Comparison of ENCODE assay signal across 8 mouse cellular contexts in genomic region chr17:31519344-31519945, GRCm38 (mm10). TPM values are rescaled to one million over a fixed set of nuclear protein-coding genes. Genes with fewer than 3 reads are reported as not detected.
DNase-seq lines count a peak whose midpoint lies in the region; ATAC-seq and TF ChIP-seq lines count a peak whose summit lies in the region.

No protein-coding gene starts in this region.

- peaks cover 18% of the 10 kb centered on the region for H3K79me2 ChIP-seq in CH12.LX (replicated peaks; ENCODE audit: control insufficient read depth, extremely low read depth, insufficient read depth, poor library complexity, severe bottlenecking)

- no peak for DNase-seq in frontal cortex, adult 2 months (ENCODE audit: extremely low spot score in 1 of 2, low spot score in 1 of 2)
- DNase-seq in CH12.LX (ENCODE audit: extremely low read depth): no peak
- DNase-seq in forebrain, embryonic 14.5 days (ENCODE audit: low spot score): no peak
- no peak for DNase-seq in liver, postnatal 0 days
- DNase-seq in adrenal gland, postnatal 25 days: no peak
- no peak for DNase-seq in c-Kit-positive CD71-positive TER-119-positive erythroid progenitor cells, embryonic 14.5 days (ENCODE audit: low spot score)
- DNase-seq in cerebellum, postnatal 4 days (ENCODE audit: low spot score in 2 of 2): no peak

- no peak for TF ChIP-seq EP300 in CH12.LX (IDR thresholded peaks at IDR 0.05; ENCODE audit: low read length)
- TF ChIP-seq EP300 in liver, postnatal 0 days (IDR thresholded peaks at IDR 0.05; ENCODE audit: low read depth): no peak

- in situ Hi-C loops in CH12.LX (cut with MboI; ENCODE audit: low pct_ligation_motif_present, low pct_unique_long_range_greater_than_20kb, low sequenced_read_pairs): loop anchor here (10.0 kb wide), 1 partner anchor 145 kb away; no protein-coding TSS in a partner anchor

- peak overlapping the region; percentile 34; the same call in 1 of the 2 replicates for H3K9ac ChIP-seq in CH12.LX (ENCODE audit: insufficient read depth, low read depth)
- H3K9ac ChIP-seq in forebrain, embryonic 14.5 days (ENCODE audit: low read length): no peak overlapping the region; the same call in 1 of the 2 replicates
- 0 out of 2 replicates have a peak overlapping the region, but pooled peaks have one; percentile 5 for H3K9ac ChIP-seq in liver, postnatal 0 days (replicated peaks)

- H3K4me2 ChIP-seq in CH12.LX (ENCODE audit: insufficient read depth, low read depth, poor library complexity, severe bottlenecking): peak overlapping the region; percentile 39; the same call in 1 of the 2 replicates
- peak overlapping the region; percentile 80 for H3K4me2 ChIP-seq in forebrain, embryonic 14.5 days (ENCODE audit: low read length)
- H3K4me2 ChIP-seq in liver, postnatal 0 days (ENCODE audit: low read depth, low read length): peak overlapping the region; percentile 78

- TF ChIP-seq RAD21 in CH12.LX (IDR thresholded peaks at IDR 0.05; ENCODE audit: low read depth, low read length): no peak; the same call in none of the 2 replicates

- peak in 1 of 2 experiments; percentile 35; a peak in 2 of 4 replicates for TF ChIP-seq CTCF in CH12.LX (conservative IDR thresholded peaks at IDR 0.05 in 1 of 2, IDR thresholded peaks at IDR 0.05 in 1 of 2; ENCODE audit: low read depth in 2 of 2, low read length in 2 of 2)
- TF ChIP-seq CTCF in liver, postnatal 0 days (IDR thresholded peaks at IDR 0.05; ENCODE audit: low read depth): 0 out of 2 replicates have a peak, but pooled peaks have one; percentile 4

- no peaks in the 10 kb centered on the region for H3K27me3 ChIP-seq in CH12.LX (replicated peaks)
- H3K27me3 ChIP-seq in forebrain, embryonic 14.5 days (replicated peaks; ENCODE audit: control insufficient read depth, insufficient read depth, low read length): no peaks in the 10 kb centered on the region
- no peaks in the 10 kb centered on the region for H3K27me3 ChIP-seq in liver, postnatal 0 days (ENCODE audit: insufficient read depth, low read length)

- no peak for TF ChIP-seq POLR2A in CH12.LX (IDR thresholded peaks at IDR 0.05; ENCODE audit: low read depth, low read length)

- H3K4me3 ChIP-seq in CH12.LX (replicated peaks in 1 of 3; ENCODE audit: low read depth in 2 of 3, low read length in 2 of 3, poor library complexity in 1 of 3): peak overlapping the region; percentile 56 to 93 (median 73)
- H3K4me3 ChIP-seq in forebrain, embryonic 14.5 days (ENCODE audit: low read depth, low read length): peak overlapping the region; percentile 69
- peak overlapping the region; percentile 67 for H3K4me3 ChIP-seq in liver, postnatal 0 days (ENCODE audit: low read depth, low read length)

- peak; percentile 71 for ATAC-seq in frontal cortex, adult (ENCODE audit: low TSS enrichment)
- ATAC-seq in forebrain, embryonic 14.5 days: peak; percentile 69
- ATAC-seq in liver, postnatal 0 days: peak; percentile 35

- 4% methylated on average over 7 of the region's 7 CpGs for WGBS in forebrain, embryonic 14.5 days
- 4% methylated on average over 7 of the region's 7 CpGs for WGBS in liver, postnatal 0 days (ENCODE audit: insufficient replicate concordance)

- H3K27ac ChIP-seq in CH12.LX (ENCODE audit: insufficient read depth, low read depth): no peak overlapping the region
- H3K27ac ChIP-seq in forebrain, embryonic 14.5 days (ENCODE audit: low read depth, low read length): no peak overlapping the region
- peak overlapping the region; percentile 55; the same call in 1 of the 2 replicates for H3K27ac ChIP-seq in liver, postnatal 0 days (ENCODE audit: low read depth)

- dilution Hi-C loops in CH12.LX (cut with MboI; ENCODE audit: extremely low pct_ligation_motif_present, extremely low pct_unique_long_range_greater_than_20kb, low sequenced_read_pairs): no loop called here

- peaks cover 13 to 22% of the 10 kb centered on the region in 2 experiments for H3K36me3 ChIP-seq in CH12.LX (replicated peaks in 1 of 2; ENCODE audit: control insufficient read depth in 1 of 2, insufficient read depth in 1 of 2, low read length in 1 of 2)
- H3K36me3 ChIP-seq in forebrain, embryonic 14.5 days (ENCODE audit: control insufficient read depth, insufficient read depth, low read length): peaks cover 6% of the 10 kb centered on the region
- peaks cover 11% of the 10 kb centered on the region for H3K36me3 ChIP-seq in liver, postnatal 0 days (replicated peaks; ENCODE audit: insufficient read depth, low read length)

- peaks cover 2 to 29% of the 10 kb centered on the region in 2 experiments; a peak in 2 of 4 replicates for H3K4me1 ChIP-seq in CH12.LX (ENCODE audit: control insufficient read depth in 1 of 2, insufficient read depth in 2 of 2)
- H3K4me1 ChIP-seq in forebrain, embryonic 14.5 days (ENCODE audit: control insufficient read depth, insufficient read depth, low read length): peaks cover 7% of the 10 kb centered on the region; the same call in 1 of the 2 replicates
- H3K4me1 ChIP-seq in liver, postnatal 0 days (ENCODE audit: insufficient read depth): peaks cover 7% of the 10 kb centered on the region

- no peaks in the 10 kb centered on the region for H3K9me3 ChIP-seq in CH12.LX (replicated peaks; ENCODE audit: low read length)
- no peaks in the 10 kb centered on the region for H3K9me3 ChIP-seq in forebrain, embryonic 14.5 days (replicated peaks; ENCODE audit: control insufficient read depth, low read length)
- H3K9me3 ChIP-seq in liver, postnatal 0 days (ENCODE audit: low read length): no peaks in the 10 kb centered on the region

TF ChIP-seq in CH12.LX, 34 proteins besides CTCF, POLR2A, EP300 and RAD21:
- peak; percentile 10; the same call in 1 of the 2 replicates for TF ChIP-seq SMC3 (IDR thresholded peaks at IDR 0.05; ENCODE audit: low read depth, low read length)
- TF ChIP-seq POLR2AphosphoS2 (IDR thresholded peaks at IDR 0.05; ENCODE audit: low read depth, low read length): no peak

RNA-seq across cellular contexts. Expression of gene Wdr4, which starts 0.3 kb away (rescaled TPM):
- 24.8 and 30.3 TPM in 2 replicates for polyA plus RNA-seq in frontal cortex, adult 2 months (2012; rRNA removed)
- total RNA-seq in CH12.LX (2012; rRNA removed) (56.2 and 72.4 TPM in 2 replicates), CH12.LX (2014; rRNA removed) (48.3 and 49.0 TPM in 2 replicates)
- 51.4 and 61.7 TPM in 2 replicates for polyA plus RNA-seq in CH12.LX (2012; ENCODE audit: insufficient read length, low read depth)
- polyA plus RNA-seq in forebrain, embryonic 14.5 days (2014; fragmentation: Nextera tagmentation; extraction: Ambion mirVana): 31.3 and 34.3 TPM in 2 replicates
- 8.9 and 10.0 TPM in 2 replicates for polyA plus RNA-seq in liver, postnatal 0 days (2015; fragmentation: Nextera tagmentation; extraction: Ambion mirVana)
- 16.1 and 27.8 TPM in 2 replicates for total RNA-seq in adrenal gland, postnatal 25 days (2021)

RNA-seq across cellular contexts. Expression of gene Ndufv3, which starts 0.5 kb away (rescaled TPM):
- polyA plus RNA-seq in frontal cortex, adult 2 months (2012; rRNA removed): 313 and 363 TPM in 2 replicates
- 357 and 409 TPM in 2 replicates for total RNA-seq in CH12.LX (2012; rRNA removed)
- total RNA-seq in CH12.LX (2014; rRNA removed): 298 and 303 TPM in 2 replicates
- polyA plus RNA-seq in CH12.LX (2012; ENCODE audit: insufficient read length, low read depth): 272 and 292 TPM in 2 replicates
- polyA plus RNA-seq in forebrain, embryonic 14.5 days (2014; fragmentation: Nextera tagmentation; extraction: Ambion mirVana): 377 and 457 TPM in 2 replicates
- 213 and 215 TPM in 2 replicates for polyA plus RNA-seq in liver, postnatal 0 days (2015; fragmentation: Nextera tagmentation; extraction: Ambion mirVana)
- 379 and 390 TPM in 2 replicates for total RNA-seq in adrenal gland, postnatal 25 days (2021)

RNA-seq across cellular contexts. Expression of gene Pknox1, which starts 45.1 kb away (rescaled TPM):
- 27.2 and 31.0 TPM in 2 replicates for polyA plus RNA-seq in frontal cortex, adult 2 months (2012; rRNA removed)
- total RNA-seq in CH12.LX (2012; rRNA removed) (20.5 TPM in 2 replicates), CH12.LX (2014; rRNA removed) (22.3 and 25.7 TPM in 2 replicates)
- polyA plus RNA-seq in CH12.LX (2012; ENCODE audit: insufficient read length, low read depth): 15.1 and 16.7 TPM in 2 replicates
- polyA plus RNA-seq in forebrain, embryonic 14.5 days (2014; fragmentation: Nextera tagmentation; extraction: Ambion mirVana): 36.4 and 36.8 TPM in 2 replicates
- polyA plus RNA-seq in liver, postnatal 0 days (2015; fragmentation: Nextera tagmentation; extraction: Ambion mirVana): 5.5 and 6.1 TPM in 2 replicates
- 23.9 and 25.0 TPM in 2 replicates for total RNA-seq in adrenal gland, postnatal 25 days (2021)
